Mouse (Mus musculus) MEL (cell line): ENCODE results near the gene Apbb2. TPM values are rescaled to one million over a fixed set of nuclear protein-coding genes. Genes with fewer than 3 reads are reported as not detected.

ENCODE experiments used
- DNase-seq: peaks from one replicate; pipeline ENCODE4 v3.0.0; 2011; ENCODE audit warnings: low read depth, low spot score
- H3K27ac ChIP-seq: 2 replicates; pipeline ENCODE4 v1.5.1; 2012; ENCODE audit warnings: low read depth, mild to moderate bottlenecking, control low read depth, low read length, moderate library complexity; ENCODE audit not compliant: control insufficient read depth
- H3K27me3 ChIP-seq, 2 experiments: fragments of 150-350 bp in 1 of 2; sonication (generic) in 1 of 2; 2 replicates each; pipeline ENCODE4 v1.6.1; 2012; ENCODE audit warnings: low read length in 2 of 2, mild to moderate bottlenecking in 2 of 2, improper control_type of control experiment in 1 of 2, moderate library complexity in 1 of 2; ENCODE audit not compliant: insufficient read depth in 2 of 2, control insufficient read depth in 1 of 2
- H3K36me3 ChIP-seq, 2 experiments: 2 replicates each; pipeline ENCODE4 v1.6.1; 2012 to 2014; ENCODE audit warnings: low read length in 2 of 2, improper control_type of control experiment in 1 of 2, inconsistent platforms in 1 of 2, mild to moderate bottlenecking in 1 of 2; ENCODE audit not compliant: insufficient read depth in 2 of 2, control insufficient read depth in 1 of 2
- H3K4me1 ChIP-seq, 2 experiments: fragments of 150-350 bp in 1 of 2; sonication (generic) in 1 of 2; 2 replicates each; pipeline ENCODE4 v1.6.1; 2012; ENCODE audit warnings: low read length in 2 of 2, improper control_type of control experiment in 1 of 2, mild to moderate bottlenecking in 1 of 2; ENCODE audit not compliant: insufficient read depth in 2 of 2, control insufficient read depth in 1 of 2
- H3K4me3 ChIP-seq, 2 experiments: fragments of 150-350 bp in 1 of 2; sonication (generic) in 1 of 2; 2 replicates each; pipeline ENCODE4 v1.5.1; 2012; ENCODE audit warnings: low read depth in 2 of 2, low read length in 2 of 2, mild to moderate bottlenecking in 2 of 2, moderate library complexity in 2 of 2, control low read depth in 1 of 2, improper control_type of control experiment in 1 of 2; ENCODE audit not compliant: control insufficient read depth in 1 of 2, insufficient read depth in 1 of 2
- H3K79me2 ChIP-seq: 2 replicates; pipeline ENCODE4 v1.6.1; 2012; ENCODE audit warnings: mild to moderate bottlenecking, low read length, moderate library complexity; ENCODE audit not compliant: control insufficient read depth, poor library complexity, insufficient read depth
- H3K9ac ChIP-seq: 2 replicates; pipeline ENCODE4 v1.6.1; 2012; ENCODE audit warnings: low read depth, mild to moderate bottlenecking, control low read depth, low read length, moderate library complexity; ENCODE audit not compliant: control insufficient read depth, poor library complexity, severe bottlenecking
- H3K9me3 ChIP-seq: fragments of 150-350 bp; sonication (generic); replicated peaks from 2 replicates; pipeline ENCODE4 v1.6.1; 2012; ENCODE audit warnings: mild to moderate bottlenecking, low read length, improper control_type of control experiment, moderate library complexity; ENCODE audit not compliant: insufficient read depth
- BHLHE40 ChIP-seq: IDR thresholded peaks from 2 replicates; pipeline ENCODE4 v1.6.1; 2012; ENCODE audit warnings: low read depth, mild to moderate bottlenecking, inconsistent platforms, low read length, improper control_type of control experiment, borderline replicate concordance
- ELF1 ChIP-seq: IDR thresholded peaks from 2 replicates; pipeline ENCODE4 v1.6.1; 2014; ENCODE audit warnings: low read depth, mild to moderate bottlenecking, inconsistent platforms, low read length, improper control_type of control experiment, moderate library complexity
- EP300 ChIP-seq, 2 experiments: IDR thresholded peaks; 2 replicates each; pipeline ENCODE4 v1.6.1; 2011; ENCODE audit warnings: improper control_type of control experiment in 2 of 2, low read length in 2 of 2, low read depth in 1 of 2, mild to moderate bottlenecking in 1 of 2
- GABPA ChIP-seq: IDR thresholded peaks from 2 replicates; pipeline ENCODE4 v1.6.1; 2012; ENCODE audit warnings: low read depth, mild to moderate bottlenecking, inconsistent platforms, low read length, improper control_type of control experiment, moderate library complexity
- KAT2A ChIP-seq: conservative IDR thresholded peaks from 2 replicates; pipeline ENCODE4 v1.6.1; 2012; ENCODE audit warnings: low read depth, low read length, improper control_type of control experiment, inconsistent platforms
- MAFK ChIP-seq: IDR thresholded peaks from 2 replicates; pipeline ENCODE4 v1.6.1; 2011; ENCODE audit warnings: low read depth, mild to moderate bottlenecking, low read length, improper control_type of control experiment, borderline replicate concordance
- MAX ChIP-seq: IDR thresholded peaks from 2 replicates; pipeline ENCODE4 v1.6.1; 2011; ENCODE audit warnings: low read length, improper control_type of control experiment
- MXI1 ChIP-seq: IDR thresholded peaks from 2 replicates; pipeline ENCODE4 v1.6.1; 2011; ENCODE audit warnings: mild to moderate bottlenecking, low read depth, low read length, improper control_type of control experiment
- NELFE ChIP-seq: IDR thresholded peaks from 2 replicates; pipeline ENCODE4 v1.6.1; 2011; ENCODE audit warnings: low read depth, low read length, improper control_type of control experiment
- POLR2A ChIP-seq, 2 experiments: IDR thresholded peaks; 2 replicates each; pipeline ENCODE4 v1.6.1; 2011 to 2012; ENCODE audit warnings: low read length in 2 of 2, mild to moderate bottlenecking in 2 of 2, control low read depth in 1 of 2, improper control_type of control experiment in 1 of 2, low read depth in 1 of 2, moderate library complexity in 1 of 2; ENCODE audit not compliant: control insufficient read depth in 1 of 2, insufficient read depth in 1 of 2, poor library complexity in 1 of 2
- POLR2AphosphoS5 ChIP-seq: IDR thresholded peaks from 2 replicates; pipeline ENCODE4 v1.6.1; 2012; ENCODE audit warnings: low read depth, borderline replicate concordance, mild to moderate bottlenecking, inconsistent platforms, low read length, moderate library complexity, mixed read lengths
- RCOR1 ChIP-seq: IDR thresholded peaks from 2 replicates; pipeline ENCODE4 v1.6.1; 2012; ENCODE audit warnings: low read depth, mild to moderate bottlenecking, inconsistent platforms, low read length, improper control_type of control experiment
- SIN3A ChIP-seq: IDR thresholded peaks from 2 replicates; pipeline ENCODE4 v1.6.1; 2012; ENCODE audit warnings: low read length, improper control_type of control experiment, inconsistent platforms
- SMC3 ChIP-seq: IDR thresholded peaks from 2 replicates; pipeline ENCODE4 v1.6.1; 2011; ENCODE audit warnings: low read depth, low read length, improper control_type of control experiment
- TBP ChIP-seq: IDR thresholded peaks from 2 replicates; pipeline ENCODE4 v1.8.0; 2011; ENCODE audit warnings: low read depth, low read length, improper control_type of control experiment
- USF2 ChIP-seq, 2 experiments: IDR thresholded peaks; 2 replicates each; pipeline ENCODE4 v1.6.1; 2011 to 2012; ENCODE audit warnings: improper control_type of control experiment in 2 of 2, low read length in 2 of 2, borderline replicate concordance in 1 of 2, inconsistent platforms in 1 of 2, low read depth in 1 of 2, mild to moderate bottlenecking in 1 of 2; ENCODE audit not compliant: insufficient read depth in 1 of 2
- ZC3H11A ChIP-seq: IDR thresholded peaks from 2 replicates; pipeline ENCODE4 v1.6.1; 2012; ENCODE audit warnings: low read depth, mild to moderate bottlenecking, inconsistent platforms, low read length, improper control_type of control experiment
- ZKSCAN1 ChIP-seq: IDR thresholded peaks from 2 replicates; pipeline ENCODE4 v1.6.1; 2012; ENCODE audit warnings: low read depth, mild to moderate bottlenecking, inconsistent platforms, low read length, improper control_type of control experiment, moderate library complexity
- ZMIZ1 ChIP-seq: IDR thresholded peaks from 2 replicates; pipeline ENCODE4 v1.6.1; 2012; ENCODE audit warnings: low read depth, mild to moderate bottlenecking, inconsistent platforms, low read length, improper control_type of control experiment, moderate library complexity
- polyA plus RNA-seq, 2 experiments: library from polyadenylated mRNA; stranded (reverse) in 1 of 2; unstranded in 1 of 2; fragments of >175 nt in 1 of 2; fragments of >200 nt in 1 of 2; gene quantifications; 2 replicates each; pipeline versions ENCODE4 v1.2.1 to v1.2.4; 2012; ENCODE audit warnings: low replicate concordance in 2 of 2, low read depth in 1 of 2; ENCODE audit not compliant: insufficient read length in 2 of 2, insufficient read depth in 1 of 2, missing spikeins in 1 of 2
- total RNA-seq: library from RNA; depleted of rRNA; stranded (reverse); fragments of 300-350 nt; gene quantifications from 2 replicates; pipeline ENCODE4 v1.2.3, GENCODE M21; 2012

Gene Apbb2
- total and polyA plus RNA-seq, 3 experiments = not detected

DNA sequence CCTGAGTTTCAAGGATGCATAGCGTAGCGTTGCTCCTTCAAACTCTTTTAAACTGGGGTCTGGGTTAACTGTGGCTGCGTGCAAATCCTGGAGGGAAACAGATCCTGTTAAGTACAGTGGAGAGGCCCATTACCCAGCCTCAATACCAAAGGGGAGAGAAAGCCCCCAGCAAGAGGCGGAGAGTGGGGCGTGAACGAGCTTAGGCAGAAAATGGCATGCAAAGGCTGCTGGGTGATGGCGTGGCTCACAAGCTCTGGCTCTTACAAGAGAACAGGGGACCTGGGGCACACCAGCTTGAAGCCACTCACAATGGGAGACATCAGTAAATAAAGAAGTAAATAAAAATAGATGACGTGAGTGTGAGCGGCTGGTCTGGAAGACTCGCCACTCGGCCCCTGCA, 226.8 kb downstream of the Apbb2 start:
- no peaks in the 10 kb centered on the region for H3K79me2 ChIP-seq
- no peak overlapping the region for H3K9ac ChIP-seq
- no peaks in the 10 kb centered on the region for H3K27me3 ChIP-seq
- no peak for DNase-seq
- H3K4me1 ChIP-seq = no peaks in the 10 kb centered on the region
- no peak overlapping the region for H3K4me3 ChIP-seq
- no peaks in the 10 kb centered on the region for H3K9me3 ChIP-seq
- no peak for TF ChIP-seq EP300 (IDR thresholded peaks at IDR 0.05; ENCODE audit: low read depth in 1 of 2, low read length in 2 of 2)
- no peak for TF ChIP-seq ELF1
- TF ChIP-seq RCOR1 = no peak
- no peak for TF ChIP-seq SMC3
- TF ChIP-seq USF2 (IDR thresholded peaks at IDR 0.05; ENCODE audit: borderline replicate concordance in 1 of 2, insufficient read depth in 1 of 2, low read depth in 1 of 2, low read length in 2 of 2) = no peak
- no peak for TF ChIP-seq ZC3H11A
- no peak for TF ChIP-seq POLR2AphosphoS5
- TF ChIP-seq NELFE = no peak
- no peak for TF ChIP-seq ZMIZ1
- TF ChIP-seq TBP = no peak
- no peak for TF ChIP-seq MAFK
- TF ChIP-seq MAX = no peak
- TF ChIP-seq SIN3A = no peak
- no peak for TF ChIP-seq BHLHE40
- no peak for TF ChIP-seq MXI1
- TF ChIP-seq, all 39 proteins: peak for 0
- H3K27ac ChIP-seq = no peak overlapping the region
- H3K36me3 ChIP-seq = no peaks in the 10 kb centered on the region

DNA sequence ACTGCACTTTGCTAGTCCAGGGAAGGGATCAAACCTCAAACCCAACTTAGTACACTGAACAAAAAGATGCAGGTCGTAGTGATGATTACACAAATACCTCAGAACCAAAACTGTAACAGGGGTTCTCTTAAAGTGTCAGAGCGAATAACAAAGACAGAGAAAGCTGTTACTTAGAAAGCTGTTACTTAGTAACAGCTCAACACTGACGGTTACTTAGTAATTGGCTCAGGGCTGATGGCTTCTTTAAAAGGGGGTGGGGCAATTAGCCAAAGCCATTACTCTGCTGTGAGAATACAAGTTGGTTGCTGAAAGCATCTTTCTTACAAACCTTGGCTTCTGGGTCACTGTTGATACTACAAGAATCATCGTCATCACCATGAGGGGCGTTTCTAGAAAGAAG, 227.3 kb downstream of the Apbb2 start:
- H3K27me3 ChIP-seq = no peaks in the 10 kb centered on the region
- no peak for TF ChIP-seq KAT2A
- no peak for TF ChIP-seq RCOR1
- no peak for TF ChIP-seq ZMIZ1
- no peak for TF ChIP-seq USF2 (IDR thresholded peaks at IDR 0.05; ENCODE audit: borderline replicate concordance in 1 of 2, insufficient read depth in 1 of 2, low read depth in 1 of 2, low read length in 2 of 2)
- no peak for TF ChIP-seq POLR2A (IDR thresholded peaks at IDR 0.05; ENCODE audit: control insufficient read depth in 1 of 2, insufficient read depth in 1 of 2, low read depth in 1 of 2, low read length in 2 of 2, poor library complexity in 1 of 2)
- TF ChIP-seq GABPA = no peak
- TF ChIP-seq TBP = no peak
- no peak for TF ChIP-seq ELF1
- TF ChIP-seq ZKSCAN1 = no peak
- TF ChIP-seq MAFK = no peak
- TF ChIP-seq, all 39 proteins: peak for 0
- DNase-seq = no peak

More for the DNA sequence above, 227.3 kb downstream of the Apbb2 start:
- Histone ChIP-seq H3K4me3 (no peak overlapping the region), H3K9me3 (no peaks in the 10 kb centered on the region), H3K4me1 (no peaks in the 10 kb centered on the region), H3K36me3 (no peaks in the 10 kb centered on the region), H3K79me2 (no peaks in the 10 kb centered on the region), H3K27ac (no peak overlapping the region), H3K9ac (no peak overlapping the region)
